Mouse (Mus musculus) midbrain, embryonic 12.5 days (tissue): ENCODE data around the gene Ecel1. TPM values are rescaled to one million over a fixed set of nuclear protein-coding genes. Genes with fewer than 3 reads are reported as not detected.

ENCODE experiments used
- ATAC-seq: fragments of 200-750 bp; cut with Nextera tagmentation; 2 replicates; pipeline ENCODE4 v1.8.0; 2017; ENCODE audit warnings: low read depth, moderate TSS enrichment, moderate library complexity; ENCODE audit not compliant: low FRiP score
- H3K27ac ChIP-seq: fragments of 300-500 bp; sonication (generic); replicated peaks from 2 replicates; pipeline ENCODE4 v1.5.1; 2016; ENCODE audit warnings: mild to moderate bottlenecking
- H3K27me3 ChIP-seq: fragments of 300-500 bp; sonication (generic); 2 replicates; pipeline ENCODE4 v1.6.1; 2016; ENCODE audit warnings: mild to moderate bottlenecking
- H3K36me3 ChIP-seq: fragments of 300-500 bp; sonication (generic); 2 replicates; pipeline ENCODE4 v1.6.1; 2016
- H3K4me1 ChIP-seq: fragments of 300-500 bp; sonication (generic); 2 replicates; pipeline ENCODE4 v1.6.1; 2016
- H3K4me2 ChIP-seq: fragments of 300-500 bp; sonication (generic); replicated peaks from 2 replicates; pipeline ENCODE4 v1.6.1; 2016; ENCODE audit warnings: mild to moderate bottlenecking, moderate library complexity
- H3K4me3 ChIP-seq: fragments of 300-500 bp; sonication (generic); 2 replicates; pipeline ENCODE4 v1.5.1; 2016; ENCODE audit warnings: mild to moderate bottlenecking
- H3K9ac ChIP-seq: fragments of 300-500 bp; sonication (generic); replicated peaks from 2 replicates; pipeline ENCODE4 v1.6.1; 2016; ENCODE audit warnings: mild to moderate bottlenecking, moderate library complexity
- H3K9me3 ChIP-seq: fragments of 300-500 bp; sonication (generic); 2 replicates; pipeline ENCODE4 v1.6.1; 2016; ENCODE audit warnings: mild to moderate bottlenecking
- WGBS: fragments of 180-500 bp; shearing (Covaris S2); methylation state at CpG from one replicate; pipeline ENCODE4 v1.1.7; 2016; 5-methylcytosine and 5-hydroxymethylcytosine counted together
- polyA plus RNA-seq: library from polyadenylated mRNA; unstranded; fragments of >200 nt; fragmentation: Nextera tagmentation; extraction: Ambion mirVana; gene quantifications from 2 replicates; pipeline ENCODE4 v1.2.1, GENCODE M21; 2016

The Ecel1 gene
- polyA plus RNA-seq, 1 experiment from 2014 or later, result 7.5 TPM

DNA sequence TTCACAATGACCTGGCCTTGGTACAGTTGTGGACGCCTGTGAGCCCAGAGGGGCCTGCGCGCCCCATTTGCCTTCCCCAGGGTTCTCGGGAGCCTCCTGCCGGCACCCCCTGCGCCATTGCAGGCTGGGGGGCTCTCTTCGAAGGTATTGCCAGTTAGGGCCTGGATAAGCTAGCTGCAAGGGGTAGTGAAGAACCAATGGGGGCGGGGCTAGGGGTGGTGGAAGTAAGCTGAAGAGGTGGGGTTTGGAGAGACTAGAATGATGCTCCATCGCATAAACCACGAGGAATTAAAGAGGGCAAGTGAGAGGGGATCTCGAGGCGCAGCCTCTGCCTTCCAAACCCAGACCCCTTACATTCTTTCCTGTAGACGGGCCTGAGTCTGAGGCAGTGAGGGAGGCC is 29.2 kb upstream of the Ecel1 start:
- Histone ChIP-seq H3K4me1 (peaks cover 10% of the 10 kb centered on the region), H3K9ac (no peak overlapping the region), H3K4me2 (no peak overlapping the region), H3K9me3 (no peaks in the 10 kb centered on the region), H3K4me3 (no peak overlapping the region), H3K27ac (no peak overlapping the region), H3K36me3 (no peaks in the 10 kb centered on the region), H3K27me3 (peaks cover 87% of the 10 kb centered on the region)
- ATAC-seq, result no peak
- 9% methylated on average over 13 of the region's 13 CpGs for whole genome bisulfite sequencing

DNA sequence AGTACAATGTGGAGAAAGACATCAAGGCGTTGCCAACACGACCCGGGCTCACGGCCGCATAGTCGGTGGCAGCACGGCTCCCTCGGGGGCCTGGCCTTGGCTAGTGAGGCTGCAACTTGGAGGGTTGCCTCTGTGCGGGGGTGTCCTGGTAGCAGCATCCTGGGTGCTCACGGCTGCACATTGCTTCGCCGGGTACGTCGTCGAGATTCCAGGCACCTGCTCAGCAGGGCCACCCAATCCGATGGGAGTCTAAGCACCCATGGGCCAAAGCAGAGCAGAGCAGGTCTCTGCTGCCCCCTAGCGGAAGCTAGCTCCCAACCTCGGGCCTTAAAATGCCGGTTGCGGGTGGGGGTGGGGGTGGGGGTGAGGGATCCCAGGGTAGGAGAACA is 28.4 kb upstream of the Ecel1 start:
- H3K4me3 ChIP-seq, result no peak overlapping the region
- H3K4me2 ChIP-seq, result peak overlapping the region; percentile 34
- H3K27me3 ChIP-seq, result peaks cover 82% of the 10 kb centered on the region
- WGBS, result 10% methylated on average over 20 of the region's 20 CpGs
- no peaks in the 10 kb centered on the region for H3K9me3 ChIP-seq
- no peak overlapping the region for H3K27ac ChIP-seq
- peaks cover 10% of the 10 kb centered on the region for H3K4me1 ChIP-seq
- H3K9ac ChIP-seq, result no peak overlapping the region
- H3K36me3 ChIP-seq, result no peaks in the 10 kb centered on the region
- ATAC-seq, result no peak

DNA sequence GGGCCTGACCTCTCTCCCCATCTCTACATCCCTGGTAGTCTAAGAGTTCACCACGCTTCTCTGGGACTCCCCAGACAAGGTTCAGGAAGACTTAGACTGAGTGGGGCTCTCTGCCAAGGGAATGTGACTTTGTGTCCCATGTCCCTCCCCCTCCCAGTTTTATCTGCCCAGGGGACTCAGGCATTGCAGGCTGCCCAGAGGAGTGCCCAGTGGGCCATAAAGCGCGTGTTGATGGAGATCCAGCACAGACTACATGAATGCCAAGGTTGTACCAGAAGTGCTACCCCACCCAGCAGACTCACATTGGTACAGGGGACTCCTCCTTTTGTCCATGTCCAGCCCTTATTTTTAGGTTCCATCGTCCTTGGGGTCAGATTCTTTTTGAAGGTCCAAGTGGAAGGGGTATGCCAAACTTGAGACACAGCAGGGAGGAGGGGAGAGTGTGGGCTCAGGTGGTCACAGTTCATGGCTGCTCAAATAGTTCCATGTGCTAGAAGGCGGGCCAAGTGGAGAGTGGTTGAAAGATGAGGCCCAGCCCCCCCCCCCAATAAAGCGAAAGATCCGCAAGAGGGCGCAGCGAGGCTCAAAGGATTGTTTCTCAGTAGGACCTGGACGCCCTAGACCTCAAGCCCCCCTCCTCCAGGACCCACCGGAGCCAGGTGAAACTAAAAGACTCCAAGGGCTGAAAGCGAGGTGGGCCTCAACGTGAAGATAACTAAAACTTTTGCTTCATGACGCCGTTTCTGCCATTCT is 27.9 kb upstream of the Ecel1 start:
- Histone ChIP-seq H3K36me3 (no peaks in the 10 kb centered on the region), H3K9ac (no peak overlapping the region), H3K27ac (no peak overlapping the region), H3K9me3 (no peaks in the 10 kb centered on the region), H3K4me2 (peak overlapping the region; percentile 34), H3K4me1 (peaks cover 10% of the 10 kb centered on the region), H3K4me3 (no peak overlapping the region), H3K27me3 (peaks cover 77% of the 10 kb centered on the region)
- ATAC-seq, result no peak
- WGBS, result 29% methylated on average over 15 of the region's 15 CpGs

DNA sequence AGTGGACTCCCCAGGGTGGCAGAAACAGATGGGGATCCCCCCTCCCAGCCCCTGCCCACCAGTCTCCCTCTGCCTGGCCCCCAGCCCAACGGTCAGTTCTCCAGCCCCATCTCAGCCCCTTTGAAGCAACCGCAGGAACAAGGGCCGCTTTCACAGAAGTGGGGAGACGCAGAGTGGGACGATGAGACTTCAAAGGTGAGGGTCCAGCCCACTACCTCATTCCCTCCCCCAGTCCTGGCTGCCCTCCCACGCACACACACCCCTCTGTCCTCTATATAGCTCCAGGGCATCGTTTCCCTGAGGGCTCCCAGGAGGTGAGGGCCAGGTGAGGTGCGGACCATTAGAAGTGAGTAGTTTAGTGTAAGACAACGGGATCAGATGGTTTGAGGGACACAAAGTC is 26.7 kb upstream of the Ecel1 start, which contains the start of gene Prss56:
Prss56 (plus strand) TSS at position 301 of the 400 bp plus-strand sequence.
- H3K27ac ChIP-seq, result no peak within 1 kb of the TSS
- H3K9ac ChIP-seq, result no peak within 1 kb of the TSS
- peaks cover 66% of the 10 kb centered on the region for H3K27me3 ChIP-seq
- no peaks in the 10 kb centered on the region for H3K36me3 ChIP-seq
- no peak within 1 kb of the TSS for H3K4me2 ChIP-seq
- 71% methylated on average over 9 of the region's 9 CpGs for WGBS
- H3K9me3 ChIP-seq, result no peaks in the 10 kb centered on the region
- no peak for ATAC-seq
- peaks cover 12% of the 10 kb centered on the region for H3K4me1 ChIP-seq
- no peak within 1 kb of the TSS for H3K4me3 ChIP-seq

DNA sequence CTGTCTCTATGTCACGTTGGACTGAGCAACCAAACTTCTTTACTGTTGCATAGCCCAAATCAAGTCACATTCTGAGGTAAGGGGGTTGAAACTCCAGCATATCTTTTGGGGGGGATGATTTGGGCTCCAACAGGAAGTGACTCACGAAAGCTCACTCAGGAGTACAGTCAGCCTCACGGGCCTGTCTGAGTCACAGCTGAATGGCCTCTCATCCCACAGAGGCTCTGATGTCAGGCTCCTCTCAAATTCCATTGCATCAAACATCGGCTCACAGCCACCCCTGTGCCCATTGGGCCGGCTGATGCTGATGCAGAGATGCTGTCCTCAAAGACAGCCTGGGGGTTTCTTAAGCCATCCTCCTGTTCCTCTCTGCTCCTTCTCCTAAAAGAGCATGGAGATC is 24.6 kb upstream of the Ecel1 start:
- WGBS, result 53% methylated on average over 5 of the region's 5 CpGs
- H3K27ac ChIP-seq, result no peak overlapping the region
- peaks cover 58% of the 10 kb centered on the region for H3K27me3 ChIP-seq
- H3K4me2 ChIP-seq, result no peak overlapping the region
- no peak overlapping the region for H3K4me3 ChIP-seq
- no peaks in the 10 kb centered on the region for H3K9me3 ChIP-seq
- H3K9ac ChIP-seq, result no peak overlapping the region
- H3K36me3 ChIP-seq, result no peaks in the 10 kb centered on the region
- peaks cover 8% of the 10 kb centered on the region for H3K4me1 ChIP-seq
- no peak for ATAC-seq

DNA sequence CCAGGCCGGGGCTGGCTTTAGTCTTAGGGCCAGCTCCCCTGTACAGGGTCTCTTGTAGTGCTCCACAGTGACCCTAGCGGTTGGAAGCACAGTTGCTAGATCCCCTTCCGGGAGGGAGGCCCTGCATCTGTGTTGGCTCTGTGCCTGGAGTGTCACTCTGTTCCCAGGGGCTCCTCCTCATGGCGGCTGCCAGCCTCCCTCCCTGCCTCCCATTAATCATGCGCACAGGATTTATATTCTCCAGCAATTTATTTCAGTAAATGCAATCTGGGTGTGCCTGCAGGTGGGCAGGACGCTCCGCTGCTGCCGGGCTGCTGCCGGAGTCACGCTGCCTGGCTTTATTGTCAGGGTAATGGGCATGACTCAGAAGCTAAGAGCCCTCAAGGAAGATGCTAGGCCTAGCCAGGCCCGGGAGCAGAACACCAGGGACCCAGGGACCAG is 19.6 kb upstream of the Ecel1 start:
- peaks cover 14% of the 10 kb centered on the region for H3K4me1 ChIP-seq
- peak overlapping the region; percentile 11; the same call in 1 of the 2 replicates for H3K4me2 ChIP-seq
- 12% methylated on average over 11 of the region's 11 CpGs for WGBS
- 0 out of 2 replicates have a peak overlapping the region, but pooled peaks have one; percentile 36 for H3K27ac ChIP-seq
- peaks cover 27% of the 10 kb centered on the region for H3K27me3 ChIP-seq
- H3K4me3 ChIP-seq, result no peak overlapping the region
- no peaks in the 10 kb centered on the region for H3K36me3 ChIP-seq
- peak; percentile 81 for ATAC-seq
- H3K9ac ChIP-seq, result no peak overlapping the region
- H3K9me3 ChIP-seq, result no peaks in the 10 kb centered on the region

DNA sequence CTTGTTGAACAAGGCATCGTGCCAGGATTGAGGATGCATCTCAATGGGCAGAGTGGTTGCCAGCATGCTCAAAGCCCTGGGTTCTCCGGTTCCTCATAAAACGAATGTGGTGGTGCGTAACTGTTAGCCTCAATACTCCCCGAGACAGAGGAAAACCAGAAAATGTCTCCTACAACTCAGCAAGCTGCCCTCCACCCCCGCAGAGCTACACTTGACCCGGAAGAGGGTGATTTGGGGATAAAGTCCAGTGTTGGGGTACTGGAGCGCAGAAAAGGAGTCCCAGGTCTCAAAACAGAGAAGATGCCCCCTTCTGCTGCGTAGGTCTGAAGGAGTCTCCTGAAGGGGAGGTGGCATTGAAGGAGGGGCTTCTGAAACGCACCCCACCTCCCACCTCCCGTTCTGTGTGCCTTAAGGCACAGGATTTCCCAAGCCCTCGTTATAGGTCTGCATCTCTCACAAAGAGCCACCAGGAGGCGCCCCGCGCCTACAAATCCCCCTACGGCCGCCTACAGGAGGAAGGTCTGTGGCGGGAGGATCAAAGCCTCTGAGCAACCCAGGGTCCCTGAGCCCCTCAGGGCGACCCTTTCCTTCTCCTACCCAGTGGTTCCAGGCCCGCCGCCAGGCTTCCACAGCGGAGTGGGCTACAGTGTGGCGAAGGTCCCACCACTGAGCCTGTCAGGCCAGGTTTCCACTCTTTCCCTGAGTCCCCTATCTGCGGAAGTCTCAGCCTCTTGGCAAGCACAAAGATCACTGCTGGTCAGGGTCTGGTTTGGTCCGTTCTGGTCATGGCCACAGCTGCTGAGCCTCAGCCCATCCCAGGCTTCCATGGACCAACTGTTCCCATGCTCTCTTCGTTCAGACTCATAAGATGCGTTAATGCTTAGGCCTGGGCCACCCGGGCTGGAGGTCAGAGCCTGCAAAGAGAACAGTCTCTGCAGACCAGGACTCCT is 18.0 kb upstream of the Ecel1 start:
- no peaks in the 10 kb centered on the region for H3K9me3 ChIP-seq
- no peak overlapping the region for H3K9ac ChIP-seq
- no peak overlapping the region for H3K4me3 ChIP-seq
- 27% methylated on average over 28 of the region's 28 CpGs for WGBS
- peaks cover 34% of the 10 kb centered on the region for H3K27me3 ChIP-seq
- no peaks in the 10 kb centered on the region for H3K36me3 ChIP-seq
- H3K4me1 ChIP-seq, result peaks cover 29% of the 10 kb centered on the region
- no peak overlapping the region for H3K27ac ChIP-seq
- ATAC-seq, result peak; percentile 21; the same call in 1 of the 2 replicates
- no peak overlapping the region for H3K4me2 ChIP-seq

DNA sequence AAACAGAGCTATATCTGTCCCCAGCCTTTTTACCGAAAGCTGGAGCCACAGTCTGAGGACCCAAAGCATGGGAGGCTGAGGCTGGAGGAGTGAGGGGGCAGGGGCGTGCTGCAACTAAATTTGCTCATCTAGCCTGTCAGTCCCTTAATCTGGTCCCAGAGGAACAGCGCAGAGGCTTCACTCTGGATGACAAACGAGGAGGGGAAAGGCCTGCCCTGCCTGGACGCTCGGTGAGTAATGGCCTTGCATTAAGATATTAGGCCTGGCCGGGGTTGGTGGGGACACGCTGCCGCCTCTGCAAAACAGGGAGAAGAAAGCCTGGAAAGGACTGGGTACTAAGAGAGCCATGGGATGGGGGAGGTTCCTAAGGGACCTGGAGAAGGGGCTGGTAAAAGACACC is 16.0 kb upstream of the Ecel1 start:
- 41% methylated on average over 9 of the region's 9 CpGs for WGBS
- H3K27me3 ChIP-seq, result peaks cover 38% of the 10 kb centered on the region
- H3K4me2 ChIP-seq, result no peak overlapping the region
- H3K9ac ChIP-seq, result no peak overlapping the region
- H3K9me3 ChIP-seq, result no peaks in the 10 kb centered on the region
- H3K27ac ChIP-seq, result no peak overlapping the region
- ATAC-seq, result no peak
- peaks cover 34% of the 10 kb centered on the region for H3K4me1 ChIP-seq
- no peaks in the 10 kb centered on the region for H3K36me3 ChIP-seq
- H3K4me3 ChIP-seq, result no peak overlapping the region

DNA sequence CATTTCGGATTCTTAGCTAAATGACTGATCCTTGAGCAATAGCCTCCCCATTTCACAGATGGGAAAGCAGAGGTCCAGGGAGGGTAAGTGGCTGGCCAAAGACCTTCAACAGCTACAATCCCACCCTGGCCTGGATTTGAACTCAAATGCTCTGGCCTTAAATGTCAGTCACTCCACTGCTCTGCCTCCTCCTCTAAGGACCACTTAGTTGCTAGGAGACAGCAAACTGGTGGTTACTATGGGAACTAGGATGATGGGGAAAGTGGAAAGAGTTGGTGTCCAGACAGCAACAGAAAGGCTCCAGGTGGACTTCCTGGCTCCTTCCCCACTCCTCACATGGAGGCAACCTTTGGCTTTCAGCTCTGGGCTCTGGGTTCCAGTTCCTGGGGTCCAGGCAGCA is 15.0 kb upstream of the Ecel1 start:
- peaks cover 34% of the 10 kb centered on the region for H3K4me1 ChIP-seq
- H3K9ac ChIP-seq, result no peak overlapping the region
- WGBS, result 94% methylated on average over 1 of the region's 1 CpGs
- no peaks in the 10 kb centered on the region for H3K9me3 ChIP-seq
- no peak overlapping the region for H3K4me2 ChIP-seq
- H3K36me3 ChIP-seq, result no peaks in the 10 kb centered on the region
- H3K27me3 ChIP-seq, result peaks cover 29% of the 10 kb centered on the region
- H3K4me3 ChIP-seq, result no peak overlapping the region
- no peak for ATAC-seq
- H3K27ac ChIP-seq, result no peak overlapping the region

DNA sequence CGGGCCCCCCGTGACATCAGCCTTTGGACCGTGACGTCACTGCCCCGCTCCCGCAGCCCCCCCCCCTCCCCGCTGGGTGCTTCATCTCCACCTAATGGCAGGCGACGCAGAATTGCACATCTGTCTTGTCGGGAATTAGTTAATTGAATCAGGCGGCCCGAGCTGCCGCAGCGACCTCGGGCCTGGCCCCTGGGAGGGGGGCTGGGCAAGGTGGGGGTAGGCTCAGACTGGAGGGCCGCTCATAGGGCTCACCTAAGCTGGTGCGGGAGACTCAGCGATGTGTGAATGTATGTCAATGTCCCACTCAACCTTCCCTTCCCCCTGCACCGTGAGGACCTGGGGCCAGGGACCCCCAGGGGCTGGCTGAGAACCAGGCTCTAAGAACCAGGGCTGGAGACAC is 14.1 kb upstream of the Ecel1 start:
- Histone ChIP-seq H3K9ac (no peak overlapping the region), H3K27ac (no peak overlapping the region), H3K4me1 (peaks cover 27% of the 10 kb centered on the region), H3K36me3 (no peaks in the 10 kb centered on the region), H3K27me3 (peaks cover 30% of the 10 kb centered on the region), H3K9me3 (no peaks in the 10 kb centered on the region), H3K4me3 (no peak overlapping the region), H3K4me2 (peak overlapping the region; percentile 25)
- ATAC-seq, result peak; percentile 17; the same call in 1 of the 2 replicates
- WGBS, result 6% methylated on average over 17 of the region's 19 CpGs

DNA sequence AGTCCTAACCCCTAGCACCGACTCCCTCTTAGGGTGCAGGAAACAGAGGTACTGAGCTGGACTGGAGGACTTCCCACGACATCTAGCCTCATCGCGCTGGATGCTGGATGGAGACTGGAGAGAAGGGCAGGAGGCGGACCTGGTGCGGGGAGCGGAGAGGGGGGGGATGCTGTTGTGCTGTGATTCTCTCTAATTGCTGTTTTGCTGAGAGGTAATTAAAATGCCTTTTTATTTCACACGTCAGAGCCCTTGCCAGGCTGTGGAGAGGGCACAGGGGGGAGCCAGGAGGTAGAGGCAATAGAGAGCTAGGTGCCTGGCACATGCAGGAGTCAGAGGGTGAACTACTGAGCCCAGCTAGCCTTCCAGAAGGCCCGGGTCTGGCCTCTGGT is 8.5 kb upstream of the Ecel1 start:
- H3K9ac ChIP-seq, result no peak overlapping the region
- peaks cover 32% of the 10 kb centered on the region; the same call in 1 of the 2 replicates for H3K27me3 ChIP-seq
- H3K4me2 ChIP-seq, result no peak overlapping the region
- H3K4me1 ChIP-seq, result peaks cover 23% of the 10 kb centered on the region
- H3K4me3 ChIP-seq, result no peak overlapping the region
- ATAC-seq, result 0 out of 2 replicates have a peak, but pooled peaks have one; percentile 8
- no peaks in the 10 kb centered on the region for H3K9me3 ChIP-seq
- no peaks in the 10 kb centered on the region for H3K36me3 ChIP-seq
- WGBS, result 54% methylated on average over 9 of the region's 9 CpGs
- 0 out of 2 replicates have a peak overlapping the region, but pooled peaks have one; percentile 12 for H3K27ac ChIP-seq
